ENCODE assay signal across 18 mouse cellular contexts in the genomic region with DNA sequence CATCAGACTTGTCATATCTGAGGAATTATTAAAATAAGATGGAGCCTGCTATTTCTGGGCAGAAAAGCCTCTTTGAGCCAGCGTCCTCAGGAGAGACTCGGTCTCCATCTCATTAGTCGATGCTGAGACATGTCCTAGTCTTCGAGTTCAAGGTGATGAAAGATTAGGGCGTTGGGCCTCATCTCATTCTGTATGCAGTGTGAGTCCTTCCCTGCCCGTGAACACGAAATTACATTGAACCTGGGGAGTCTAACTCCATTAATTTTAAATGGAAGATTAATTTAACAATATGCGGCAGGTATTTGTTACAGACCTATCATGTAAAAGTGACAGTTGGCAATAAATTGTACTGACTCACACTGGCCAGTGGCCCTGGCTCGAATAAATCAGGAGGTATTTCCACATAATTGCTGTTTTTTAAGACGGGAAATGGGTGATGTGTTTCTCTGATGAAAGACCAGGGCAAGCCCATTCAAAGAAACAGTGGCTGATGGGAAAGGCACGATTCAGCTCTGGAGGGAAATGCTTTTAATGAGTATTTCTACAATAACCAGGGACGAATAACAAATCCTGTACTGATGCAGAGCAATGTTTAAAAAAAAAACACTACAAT.
DNase-seq lines count a peak whose midpoint lies in the region; ATAC-seq and TF ChIP-seq lines count a peak whose summit lies in the region.
"Had no signal": no experiment of that assay in that cellular context is flagged by ENCODE, and none has a peak within 500 bp of the region (broad histone marks: within the 10 kb centered on the region; RNA-seq: fewer than 3 reads in every experiment).

No protein-coding gene starts in this region.

- peaks cover 56% of the 10 kb centered on the region for H3K4me1 ChIP-seq in forebrain, embryonic 12.5 days
- H3K4me1 ChIP-seq in forebrain, embryonic 16.5 days (replicated peaks; ENCODE audit: control insufficient read depth, insufficient read depth, low read length): peaks cover 21% of the 10 kb centered on the region
- no peaks in the 10 kb centered on the region for H3K4me1 ChIP-seq in lung, adult 2 months (ENCODE audit: control insufficient read depth, insufficient read depth, low read length)
- peaks cover 46% of the 10 kb centered on the region for H3K4me1 ChIP-seq in midbrain, embryonic 15.5 days
- H3K4me1 ChIP-seq: embryonic facial prominence, embryonic 12.5 days; intestine, embryonic 15.5 days; liver, embryonic 13.5 days had no signal

- peaks cover 23% of the 10 kb centered on the region; the same call in 1 of the 2 replicates for H3K27me3 ChIP-seq in forebrain, embryonic 12.5 days
- H3K27me3 ChIP-seq in forebrain, embryonic 16.5 days (replicated peaks; ENCODE audit: control insufficient read depth, insufficient read depth, low read length): no peaks in the 10 kb centered on the region
- no peaks in the 10 kb centered on the region for H3K27me3 ChIP-seq in midbrain, embryonic 15.5 days (replicated peaks)
- H3K27me3 ChIP-seq: heart, embryonic 13.5 days; intestine, embryonic 15.5 days; liver, embryonic 13.5 days; stomach, embryonic 15.5 days had no signal

- H3K9ac ChIP-seq in forebrain, embryonic 12.5 days: no peak overlapping the region
- H3K9ac ChIP-seq in forebrain, embryonic 16.5 days (replicated peaks; ENCODE audit: low read depth, low read length): no peak overlapping the region
- no peak overlapping the region for H3K9ac ChIP-seq in midbrain, embryonic 15.5 days
- H3K9ac ChIP-seq: embryonic facial prominence, embryonic 12.5 days; heart, embryonic 13.5 days; intestine, embryonic 15.5 days; liver, embryonic 13.5 days; stomach, embryonic 15.5 days had no signal

- no peak for TF ChIP-seq CTCF in lung, adult 2 months (IDR thresholded peaks at IDR 0.05; ENCODE audit: insufficient read depth, low read length)

- 42% methylated on average over 12 of the region's 12 CpGs for WGBS in forebrain, embryonic 12.5 days
- WGBS in forebrain, embryonic 16.5 days: 22% methylated on average over 12 of the region's 12 CpGs
- 72% methylated on average over 12 of the region's 12 CpGs for WGBS in lung, adult 2 months
- WGBS in midbrain, embryonic 15.5 days: 24% methylated on average over 12 of the region's 12 CpGs

- intact Hi-C loops in gastrocnemius, postnatal 36 days (cut with DNase I): no loop called here

- no peaks in the 10 kb centered on the region for H3K9me3 ChIP-seq in forebrain, embryonic 12.5 days
- no peaks in the 10 kb centered on the region for H3K9me3 ChIP-seq in forebrain, embryonic 16.5 days (ENCODE audit: control insufficient read depth, low read length)
- no peaks in the 10 kb centered on the region for H3K9me3 ChIP-seq in midbrain, embryonic 15.5 days
- H3K9me3 ChIP-seq: embryonic facial prominence, embryonic 12.5 days; forebrain, embryonic 10.5 days; heart, embryonic 13.5 days; intestine, embryonic 15.5 days; liver, embryonic 13.5 days; stomach, embryonic 15.5 days had no signal

- H3K27ac ChIP-seq in forebrain, embryonic 12.5 days: 0 out of 2 replicates have a peak overlapping the region, but pooled peaks have one; percentile 46
- no peak overlapping the region for H3K27ac ChIP-seq in forebrain, embryonic 16.5 days (ENCODE audit: low read length)
- H3K27ac ChIP-seq in midbrain, embryonic 15.5 days: peak overlapping the region; percentile 62
- H3K27ac ChIP-seq: embryonic facial prominence, embryonic 12.5 days; forebrain, embryonic 10.5 days; heart, embryonic 13.5 days; intestine, embryonic 15.5 days; liver, embryonic 13.5 days; stomach, embryonic 15.5 days had no signal

- DNase-seq in lung, postnatal 36 days: peak; percentile 3
- DNase-seq in lung, adult 2 months: no peak
- DNase-seq in adrenal gland, postnatal 25 days: peak; percentile 12
- no peak for DNase-seq in gastrocnemius, postnatal 36 days
- DNase-seq: cerebellum, adult 8-10 months; kidney, postnatal 25 days; layer of hippocampus, adult 9-11 months; liver, embryonic 13.5 days; thymus, adult 2 months had no signal

- no peak overlapping the region for H3K4me3 ChIP-seq in forebrain, embryonic 12.5 days (replicated peaks)
- no peak overlapping the region for H3K4me3 ChIP-seq in forebrain, embryonic 16.5 days (replicated peaks; ENCODE audit: low read length)
- H3K4me3 ChIP-seq in lung, adult 2 months (replicated peaks; ENCODE audit: extremely low read depth, low read depth, low read length): no peak overlapping the region
- H3K4me3 ChIP-seq in midbrain, embryonic 15.5 days: no peak overlapping the region
- H3K4me3 ChIP-seq: embryonic facial prominence, embryonic 12.5 days; forebrain, embryonic 10.5 days; heart, embryonic 13.5 days; intestine, embryonic 15.5 days; liver, embryonic 13.5 days; stomach, embryonic 15.5 days had no signal

- TF ChIP-seq POLR2A in lung, adult 2 months (IDR thresholded peaks at IDR 0.05; ENCODE audit: borderline replicate concordance, extremely low read depth, low read depth, low read length): no peak

- no peaks in the 10 kb centered on the region for H3K36me3 ChIP-seq in forebrain, embryonic 12.5 days (replicated peaks)
- no peaks in the 10 kb centered on the region for H3K36me3 ChIP-seq in forebrain, embryonic 16.5 days (ENCODE audit: control insufficient read depth, insufficient read depth)
- no peaks in the 10 kb centered on the region for H3K36me3 ChIP-seq in midbrain, embryonic 15.5 days (replicated peaks)
- H3K36me3 ChIP-seq: embryonic facial prominence, embryonic 12.5 days; forebrain, embryonic 10.5 days; heart, embryonic 13.5 days; intestine, embryonic 15.5 days; liver, embryonic 13.5 days; stomach, embryonic 15.5 days had no signal

- peak; percentile 75 for ATAC-seq in forebrain, embryonic 12.5 days (ENCODE audit: low FRiP score)
- no peak for ATAC-seq in forebrain, embryonic 16.5 days
- ATAC-seq in midbrain, embryonic 15.5 days (replicated peaks): peak; percentile 56
- no peak for ATAC-seq in cerebellum, adult (ENCODE audit: insufficient number of reproducible peaks, low FRiP score, low TSS enrichment)
- ATAC-seq: intestine, embryonic 15.5 days had no signal

- no peak overlapping the region for H3K4me2 ChIP-seq in forebrain, embryonic 12.5 days
- no peak overlapping the region for H3K4me2 ChIP-seq in forebrain, embryonic 16.5 days (ENCODE audit: low read length)
- H3K4me2 ChIP-seq in midbrain, embryonic 15.5 days: no peak overlapping the region
- H3K4me2 ChIP-seq: embryonic facial prominence, embryonic 12.5 days; heart, embryonic 13.5 days; intestine, embryonic 15.5 days; liver, embryonic 13.5 days; stomach, embryonic 15.5 days had no signal

Comparison
In these comparisons a context has a peak if more than half of its experiments do, and no peak if none do; other contexts are left out.
1. ATAC-seq: peak in forebrain, embryonic 12.5 days (single experiment) and midbrain, embryonic 15.5 days (single experiment); none in forebrain, embryonic 16.5 days (single experiment) and cerebellum, adult (single experiment).
2. DNase-seq: peak in lung, postnatal 36 days (single experiment) and adrenal gland, postnatal 25 days (single experiment); none in lung, adult 2 months (single experiment) and gastrocnemius, postnatal 36 days (0 of 2).